Mouse (Mus musculus) kidney, embryonic 14.5 days (tissue): ENCODE measurements around the gene Bbs7. TPM values are rescaled to one million over a fixed set of nuclear protein-coding genes. Genes with fewer than 3 reads are reported as not detected.
A peak's percentile ranks its signal among the peaks of the same experiment; 100 is the strongest.

Source experiments
- ATAC-seq: fragments of 200-750 bp; cut with Nextera tagmentation; 2 replicates; pipeline ENCODE4 v1.8.0; 2017; ENCODE audit warnings: moderate number of reproducible peaks, mild to moderate bottlenecking, moderate TSS enrichment, moderate library complexity; ENCODE audit not compliant: low FRiP score, low TSS enrichment
- H3K27ac ChIP-seq: fragments of 300-500 bp; sonication (generic); 2 replicates; pipeline ENCODE4 v1.5.1; 2014; ENCODE audit warnings: low read depth, mild to moderate bottlenecking, low read length, moderate library complexity, mixed read lengths
- H3K27me3 ChIP-seq: fragments of 300-500 bp; sonication (generic); 2 replicates; pipeline ENCODE4 v1.6.1; 2014; ENCODE audit warnings: mild to moderate bottlenecking, low read length; ENCODE audit not compliant: control insufficient read depth, insufficient read depth
- H3K36me3 ChIP-seq: fragments of 300-500 bp; sonication (generic); 2 replicates; pipeline ENCODE4 v1.6.1; 2014; ENCODE audit warnings: low read length, mixed read lengths; ENCODE audit not compliant: control insufficient read depth, insufficient read depth
- H3K4me1 ChIP-seq: fragments of 300-500 bp; sonication (generic); 2 replicates; pipeline ENCODE4 v1.6.1; 2014; ENCODE audit warnings: low read length, mixed read lengths; ENCODE audit not compliant: control insufficient read depth, insufficient read depth
- H3K4me2 ChIP-seq: fragments of 300-500 bp; sonication (generic); replicated peaks from 2 replicates; pipeline ENCODE4 v1.6.1; 2014; ENCODE audit warnings: low read depth, mild to moderate bottlenecking, low read length
- H3K4me3 ChIP-seq: fragments of 300-500 bp; sonication (generic); 2 replicates; pipeline ENCODE4 v1.5.1; 2014; ENCODE audit warnings: mild to moderate bottlenecking, low read length
- H3K9ac ChIP-seq: fragments of 300-500 bp; sonication (generic); 2 replicates; pipeline ENCODE4 v1.6.1; 2014; ENCODE audit warnings: low read depth, mild to moderate bottlenecking, low read length, moderate library complexity
- H3K9me3 ChIP-seq: fragments of 300-500 bp; sonication (generic); 2 replicates; pipeline ENCODE4 v1.6.1; 2016; ENCODE audit warnings: low read length; ENCODE audit not compliant: control insufficient read depth
- WGBS: fragments of 180-500 bp; shearing (Covaris S2); extraction: QIAGEN DNeasy Blood & Tissue Kit; methylation state at CpG from one replicate; pipeline ENCODE4 v1.1.7; 2014; 5-methylcytosine and 5-hydroxymethylcytosine counted together
- polyA plus RNA-seq: library from polyadenylated mRNA; unstranded; fragments of >200 nt; fragmentation: Nextera tagmentation; extraction: Ambion mirVana; gene quantifications from 2 replicates; pipeline ENCODE4 v1.2.1, GENCODE M21; 2014

Bbs7 gene
- polyA plus RNA-seq, 1 experiment from 2014 or later: 15.6 TPM

DNA sequence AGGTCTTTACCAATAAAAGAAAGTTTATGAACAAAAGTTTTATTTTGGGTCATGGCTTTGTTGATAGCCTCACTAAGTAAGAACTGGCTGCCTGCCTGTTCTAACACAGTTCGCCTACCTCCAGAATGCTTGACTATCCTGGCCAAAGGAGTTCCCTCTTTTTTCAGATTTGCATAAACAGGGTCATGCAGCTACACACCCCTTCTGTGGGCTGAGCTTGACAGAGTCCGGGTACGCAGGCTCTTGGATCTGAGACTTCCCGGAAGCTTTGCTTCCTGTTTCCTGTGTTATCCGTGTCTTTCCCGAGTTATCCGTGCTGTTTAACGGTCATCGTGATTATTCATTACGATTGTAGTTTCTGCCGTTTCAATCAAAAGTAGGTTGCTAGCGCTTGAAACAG lies 77.2 kb downstream of the Bbs7 start:
- H3K9me3 ChIP-seq: 0 out of 2 replicates have a peak, but pooled peaks cover 3% of the 10 kb centered on the region
- no peaks in the 10 kb centered on the region for H3K36me3 ChIP-seq
- no peak overlapping the region for H3K4me3 ChIP-seq
- H3K27me3 ChIP-seq: no peaks in the 10 kb centered on the region
- H3K27ac ChIP-seq: no peak overlapping the region
- 86% methylated on average over 12 of the region's 12 CpGs for WGBS
- no peaks in the 10 kb centered on the region for H3K4me1 ChIP-seq
- no peak overlapping the region for H3K4me2 ChIP-seq
- no peak overlapping the region for H3K9ac ChIP-seq
- no peak for ATAC-seq

DNA sequence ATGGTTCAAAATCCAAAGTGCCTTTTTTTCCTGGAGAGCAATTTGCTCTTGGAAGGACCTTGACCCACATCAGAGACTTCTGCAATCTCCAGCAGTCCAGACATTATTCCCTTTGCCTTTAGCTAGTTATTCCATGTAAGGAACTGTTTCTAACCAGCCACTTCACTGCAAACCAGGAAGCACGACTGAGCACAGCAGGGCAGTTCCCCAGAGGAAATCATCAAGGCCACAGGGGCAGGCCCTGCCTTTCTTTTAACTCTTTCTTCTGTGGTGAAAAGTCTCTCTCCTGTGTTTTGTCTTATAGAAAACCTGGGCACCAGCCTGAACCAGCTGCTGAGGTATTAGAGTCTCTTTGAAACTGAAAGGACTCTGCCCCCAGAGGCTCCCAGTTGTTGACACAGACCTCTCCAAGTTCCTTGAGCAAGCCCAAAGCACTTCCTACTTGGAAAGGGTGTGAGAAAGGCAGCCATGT lies 80.0 kb downstream of the Bbs7 start:
- ATAC-seq: no peak
- 0 out of 2 replicates have a peak, but pooled peaks cover 3% of the 10 kb centered on the region for H3K9me3 ChIP-seq
- no peak overlapping the region for H3K4me2 ChIP-seq
- H3K4me3 ChIP-seq: no peak overlapping the region
- WGBS: 0% methylated on average over 1 of the region's 1 CpGs
- H3K36me3 ChIP-seq: no peaks in the 10 kb centered on the region
- no peak overlapping the region for H3K9ac ChIP-seq
- no peaks in the 10 kb centered on the region for H3K27me3 ChIP-seq
- H3K27ac ChIP-seq: no peak overlapping the region
- H3K4me1 ChIP-seq: no peaks in the 10 kb centered on the region

DNA sequence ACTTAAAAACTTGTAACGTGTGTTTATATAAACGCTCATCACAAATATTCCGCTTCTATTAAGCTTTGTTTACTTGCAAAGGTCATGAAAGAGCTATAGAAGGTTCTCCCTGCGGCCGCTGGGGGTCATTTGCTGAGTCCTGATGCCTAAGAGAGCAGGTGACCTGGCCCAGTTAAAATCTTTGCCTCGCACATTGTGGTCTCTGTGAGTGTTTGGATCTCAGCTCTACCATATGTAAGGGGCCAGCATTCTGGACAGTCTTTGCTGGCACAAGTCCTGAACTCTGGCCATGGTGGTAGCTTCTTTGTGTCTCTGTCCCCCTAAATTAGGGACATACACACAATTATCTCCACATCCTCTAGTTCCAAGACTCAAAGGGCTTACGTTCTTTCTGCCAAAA lies 80.5 kb downstream of the Bbs7 start:
- H3K9me3 ChIP-seq: 0 out of 2 replicates have a peak, but pooled peaks cover 3% of the 10 kb centered on the region
- H3K36me3 ChIP-seq: no peaks in the 10 kb centered on the region
- H3K9ac ChIP-seq: no peak overlapping the region
- H3K27ac ChIP-seq: no peak overlapping the region
- no peaks in the 10 kb centered on the region for H3K27me3 ChIP-seq
- WGBS: 52% methylated on average over 7 of the region's 7 CpGs
- no peak overlapping the region for H3K4me2 ChIP-seq
- no peak for ATAC-seq
- no peak overlapping the region for H3K4me3 ChIP-seq
- H3K4me1 ChIP-seq: no peaks in the 10 kb centered on the region

DNA sequence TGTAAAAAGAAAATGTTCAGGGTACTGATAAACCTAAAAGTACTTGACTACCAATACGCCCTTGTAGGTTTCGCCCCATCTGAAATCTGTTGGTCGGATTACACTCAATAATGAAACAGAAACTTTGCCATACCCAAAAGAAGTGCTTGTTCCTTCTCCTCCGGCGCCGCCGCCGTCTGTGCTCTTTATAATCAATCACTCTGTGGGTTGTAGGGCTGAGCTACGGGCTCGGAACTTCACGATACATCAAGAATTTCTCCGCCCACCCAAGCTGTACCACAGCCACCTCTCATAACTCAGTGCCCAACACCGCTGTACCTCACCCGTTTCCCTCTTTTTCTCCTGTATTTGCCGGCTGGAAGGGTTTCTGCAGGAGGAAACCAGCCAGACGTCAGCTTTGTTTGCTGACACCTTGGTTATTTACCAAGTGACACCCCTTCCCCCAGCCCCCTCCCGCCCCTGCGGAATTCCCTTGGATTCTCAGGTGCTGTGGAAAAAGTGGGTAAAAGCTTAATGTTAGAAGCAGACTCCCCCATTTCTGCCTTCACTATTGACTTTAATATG lies 81.2 kb downstream of the Bbs7 start:
- Histone ChIP-seq H3K4me3 (peak overlapping the region; percentile 35), H3K9ac (no peak overlapping the region), H3K27me3 (no peaks in the 10 kb centered on the region), H3K27ac (no peak overlapping the region), H3K9me3 (0 out of 2 replicates have a peak, but pooled peaks cover 3% of the 10 kb centered on the region), H3K36me3 (no peaks in the 10 kb centered on the region), H3K4me1 (no peaks in the 10 kb centered on the region), H3K4me2 (peak overlapping the region; percentile 56)
- 5% methylated on average over 18 of the region's 18 CpGs for WGBS
- ATAC-seq: no peak

DNA sequence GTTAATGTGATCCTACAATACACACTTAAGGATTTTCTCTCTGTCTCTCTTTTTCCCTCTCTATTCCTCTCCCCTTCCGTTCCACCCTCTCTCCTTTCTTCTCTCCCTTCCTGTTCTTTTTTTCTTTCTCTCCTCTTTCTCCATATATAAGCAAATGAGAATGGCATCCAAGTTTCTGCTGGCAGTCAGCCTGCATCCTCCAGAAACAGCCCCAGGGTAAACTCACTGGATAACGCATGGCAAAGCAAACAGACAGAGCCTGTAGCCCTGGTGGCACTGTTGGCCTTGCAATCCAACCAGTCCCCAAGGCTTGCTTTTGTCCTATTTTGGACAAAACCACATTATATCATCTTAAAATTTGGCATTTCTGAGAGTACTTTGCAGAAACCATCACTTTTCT lies 82.0 kb downstream of the Bbs7 start:
- ATAC-seq: no peak
- Histone ChIP-seq H3K27me3 (no peaks in the 10 kb centered on the region), H3K4me2 (no peak overlapping the region), H3K4me1 (no peaks in the 10 kb centered on the region), H3K27ac (no peak overlapping the region), H3K36me3 (no peaks in the 10 kb centered on the region), H3K4me3 (no peak overlapping the region), H3K9me3 (0 out of 2 replicates have a peak, but pooled peaks cover 3% of the 10 kb centered on the region), H3K9ac (no peak overlapping the region)
- WGBS: 51% methylated on average over 2 of the region's 2 CpGs

DNA sequence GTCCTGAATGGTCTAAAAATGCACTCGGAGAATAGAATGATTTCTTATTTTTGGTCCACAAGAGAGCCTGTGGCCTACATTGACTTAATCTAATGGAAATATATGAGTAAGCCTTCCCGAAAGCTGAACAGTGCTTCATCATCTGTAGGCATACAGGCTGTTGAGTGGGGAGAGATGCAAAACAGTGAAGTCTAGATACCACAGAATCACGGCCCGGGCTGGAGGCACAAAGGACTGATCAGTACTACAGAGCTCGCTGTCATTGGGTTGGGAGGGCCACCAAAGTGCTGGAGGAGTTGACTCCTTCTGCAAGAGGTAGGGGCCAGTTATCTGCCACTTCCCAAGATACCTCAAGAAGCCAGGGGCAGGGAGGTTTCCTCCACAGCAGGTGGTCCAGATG lies 82.5 kb downstream of the Bbs7 start:
- H3K9ac ChIP-seq: no peak overlapping the region
- H3K4me3 ChIP-seq: no peak overlapping the region
- H3K27ac ChIP-seq: no peak overlapping the region
- ATAC-seq: no peak
- no peak overlapping the region for H3K4me2 ChIP-seq
- H3K36me3 ChIP-seq: no peaks in the 10 kb centered on the region
- WGBS: 81% methylated on average over 5 of the region's 5 CpGs
- H3K27me3 ChIP-seq: no peaks in the 10 kb centered on the region
- H3K4me1 ChIP-seq: no peaks in the 10 kb centered on the region
- 0 out of 2 replicates have a peak, but pooled peaks cover 3% of the 10 kb centered on the region for H3K9me3 ChIP-seq

- H3K4me1 ChIP-seq: no peaks in the 10 kb centered on the region
- no peaks in the 10 kb centered on the region for H3K27me3 ChIP-seq
- no peak overlapping the region for H3K4me3 ChIP-seq
- no peak overlapping the region for H3K27ac ChIP-seq
- H3K9ac ChIP-seq: no peak overlapping the region
- H3K9me3 ChIP-seq: 0 out of 2 replicates have a peak, but pooled peaks cover 3% of the 10 kb centered on the region
- WGBS: 90% methylated on average over 6 of the region's 6 CpGs
- H3K36me3 ChIP-seq: no peaks in the 10 kb centered on the region
- no peak overlapping the region for H3K4me2 ChIP-seq
- no peak for ATAC-seq
These were observed 82.9 kb downstream of the Bbs7 start for GRCm38 (mm10) chr3:36530345-36530744.

GRCm38 (mm10) chr3:36524466-36524865 lies 88.8 kb downstream of the Bbs7 start:
- H3K36me3 ChIP-seq: no peaks in the 10 kb centered on the region
- no peak overlapping the region for H3K4me2 ChIP-seq
- peaks cover 24% of the 10 kb centered on the region for H3K27me3 ChIP-seq
- no peaks in the 10 kb centered on the region for H3K9me3 ChIP-seq
- H3K27ac ChIP-seq: no peak overlapping the region
- no peak for ATAC-seq
- H3K4me1 ChIP-seq: no peaks in the 10 kb centered on the region
- H3K4me3 ChIP-seq: no peak overlapping the region
- H3K9ac ChIP-seq: no peak overlapping the region
- WGBS: 74% methylated on average over 3 of the region's 3 CpGs
